Mouse (Mus musculus): ENCODE data around the gene Dnah3. TPM values are rescaled to one million over a fixed set of nuclear protein-coding genes. Genes with fewer than 3 reads are reported as not detected.

The Dnah3 gene
- total RNA-seq, 2 experiments from 2014 or later = 0.34 to 0.52 TPM

GRCm38 (mm10) chr7:120064045-120064444, 31.0 kb downstream of the Dnah3 start:
- intact Hi-C loops (cut with DNase I) = loop anchor here (10.0 kb wide), 1 partner anchor 209 kb away; no protein-coding TSS in a partner anchor

GRCm38 (mm10) chr7:120055479-120055878, 39.6 kb downstream of the Dnah3 start:
- intact Hi-C loops (cut with DNase I) = no loop called here
- no peak for DNase-seq

More at GRCm38 (mm10) chr7:120064045-120064444, 31.0 kb downstream of the Dnah3 start:
- no peak for DNase-seq

- intact Hi-C loops (cut with DNase I) = no loop called here
- no peak for DNase-seq
These were observed 41.1 kb downstream of the Dnah3 start for GRCm38 (mm10) chr7:120054016-120054415.

GRCm38 (mm10) chr7:120050447-120050846, 44.6 kb downstream of the Dnah3 start:
- no peak for DNase-seq
- intact Hi-C loops (cut with DNase I) = no loop called here

GRCm38 (mm10) chr7:120043990-120044389, 51.1 kb downstream of the Dnah3 start:
- intact Hi-C loops (cut with DNase I) = no loop called here
- no peak for DNase-seq

- intact Hi-C loops (cut with DNase I) = no loop called here
- DNase-seq = no peak
These were observed 58.7 kb downstream of the Dnah3 start for GRCm38 (mm10) chr7:120036422-120036821.

- no peak for DNase-seq
- intact Hi-C loops (cut with DNase I) = no loop called here
These were observed 60.1 kb downstream of the Dnah3 start for GRCm38 (mm10) chr7:120034996-120035395.

- intact Hi-C loops (cut with DNase I) = no loop called here
- DNase-seq = no peak
These were observed 60.5 kb downstream of the Dnah3 start for GRCm38 (mm10) chr7:120034566-120034965.

- intact Hi-C loops (cut with DNase I) = no loop called here
- DNase-seq = no peak
These were observed 66.4 kb downstream of the Dnah3 start for GRCm38 (mm10) chr7:120028669-120029068.

- intact Hi-C loops (cut with DNase I) = no loop called here
- DNase-seq = no peak
These were observed 98.0 kb downstream of the Dnah3 start for GRCm38 (mm10) chr7:119997066-119997465.

GRCm38 (mm10) chr7:119985279-119985912, 109.7 kb downstream of the Dnah3 start:
- no peak for DNase-seq
- intact Hi-C loops (cut with DNase I) = no loop called here

- DNase-seq = no peak
- intact Hi-C loops (cut with DNase I) = no loop called here
These were observed 114.9 kb downstream of the Dnah3 start for GRCm38 (mm10) chr7:119980170-119980569.

- intact Hi-C loops (cut with DNase I) = no loop called here
- DNase-seq = no peak
These were observed 116.5 kb downstream of the Dnah3 start for GRCm38 (mm10) chr7:119978576-119978975.

GRCm38 (mm10) chr7:119977574-119977973, 117.5 kb downstream of the Dnah3 start:
- intact Hi-C loops (cut with DNase I) = no loop called here
- DNase-seq = no peak

GRCm38 (mm10) chr7:119976256-119976655, 118.8 kb downstream of the Dnah3 start:
- DNase-seq = peak; percentile 68
- intact Hi-C loops (cut with DNase I) = no loop called here

GRCm38 (mm10) chr7:119974214-119974613, 120.9 kb downstream of the Dnah3 start:
- intact Hi-C loops (cut with DNase I) = no loop called here
- DNase-seq = no peak

- no peak for DNase-seq
- intact Hi-C loops (cut with DNase I) = no loop called here
These were observed 125.8 kb downstream of the Dnah3 start for GRCm38 (mm10) chr7:119969320-119969719.

- intact Hi-C loops (cut with DNase I) = no loop called here
- DNase-seq = no peak
These were observed 129.3 kb downstream of the Dnah3 start for GRCm38 (mm10) chr7:119965651-119966395.

GRCm38 (mm10) chr7:119965205-119965604, 129.9 kb downstream of the Dnah3 start:
- DNase-seq = no peak
- intact Hi-C loops (cut with DNase I) = no loop called here

GRCm38 (mm10) chr7:119961107-119961506, 134.0 kb downstream of the Dnah3 start:
- intact Hi-C loops (cut with DNase I) = no loop called here
- no peak for DNase-seq

- no peak for DNase-seq
- intact Hi-C loops (cut with DNase I) = no loop called here
These were observed 134.5 kb downstream of the Dnah3 start for GRCm38 (mm10) chr7:119960546-119960945.

- no peak for DNase-seq
- intact Hi-C loops (cut with DNase I) = no loop called here
These were observed 135.1 kb downstream of the Dnah3 start for GRCm38 (mm10) chr7:119960006-119960405.

Data from left cerebral cortex, postnatal 4 days (tissue).